In the genomic region with DNA sequence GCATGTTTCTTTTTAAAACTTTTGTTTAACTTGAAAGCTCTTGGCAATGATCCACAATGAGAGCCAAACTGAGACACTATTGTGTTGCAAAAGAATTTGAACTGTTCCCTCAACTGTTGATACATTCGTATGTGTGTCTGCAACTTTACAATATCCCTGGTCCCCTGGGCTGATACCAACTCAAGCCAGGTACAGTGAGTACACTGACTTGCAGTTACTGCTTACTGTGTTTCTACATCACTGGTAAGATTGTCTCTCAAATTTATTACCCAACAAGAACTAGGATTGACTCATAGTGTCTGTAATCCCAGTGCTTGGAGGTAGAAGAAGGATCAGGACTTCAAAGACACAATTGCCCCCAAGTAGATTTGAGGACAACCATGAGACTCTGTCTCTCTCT, we compare ENCODE assay signal across 16 mouse cellular contexts.
"Had no signal": no experiment of that assay in that cellular context is flagged by ENCODE, and none has a peak within 500 bp of the region (broad histone marks: within the 10 kb centered on the region; RNA-seq: fewer than 3 reads in every experiment).

No protein-coding gene starts in this region.

- H3K27ac ChIP-seq: midbrain, embryonic 10.5 days; midbrain, embryonic 13.5 days; neural tube, embryonic 13.5 days; neural tube, embryonic 15.5 days; stomach, embryonic 15.5 days; stomach, postnatal 0 days had no signal

- H3K4me3 ChIP-seq: midbrain, embryonic 10.5 days; midbrain, embryonic 13.5 days; myocyte; neural tube, embryonic 13.5 days; neural tube, embryonic 15.5 days; stomach, embryonic 15.5 days had no signal

- H3K9ac ChIP-seq: lung, embryonic 14.5 days; midbrain, embryonic 13.5 days; neural tube, embryonic 13.5 days; neural tube, embryonic 15.5 days; stomach, embryonic 15.5 days had no signal

- H3K9me3 ChIP-seq: midbrain, embryonic 10.5 days; midbrain, embryonic 13.5 days; neural tube, embryonic 13.5 days; neural tube, embryonic 15.5 days; stomach, embryonic 15.5 days had no signal

- H3K27me3 ChIP-seq: midbrain, embryonic 13.5 days; neural tube, embryonic 13.5 days; neural tube, embryonic 15.5 days; stomach, embryonic 15.5 days had no signal

- H3K4me1 ChIP-seq: midbrain, embryonic 10.5 days; midbrain, embryonic 13.5 days; neural tube, embryonic 15.5 days; stomach, embryonic 15.5 days had no signal

- H3K36me3 ChIP-seq: midbrain, embryonic 10.5 days; midbrain, embryonic 13.5 days; neural tube, embryonic 13.5 days; neural tube, embryonic 15.5 days; stomach, embryonic 15.5 days had no signal

- DNase-seq: lung, adult 18-20 months; lung, embryonic 14.5 days; lung, postnatal 10 days; lung, postnatal 4 days; right cerebral cortex, postnatal 14 days; thymus, adult 2 months; thymus, postnatal 25 days; thymus, postnatal 4 days had no signal

- ATAC-seq: midbrain, embryonic 13.5 days; midbrain, embryonic 16.5 days had no signal

- H3K4me2 ChIP-seq: lung, embryonic 14.5 days; midbrain, embryonic 13.5 days; neural tube, embryonic 13.5 days; neural tube, embryonic 15.5 days; stomach, embryonic 15.5 days had no signal
